Mouse (Mus musculus): ENCODE measurements around the gene H2-Ab1. TPM values are rescaled to one million over a fixed set of nuclear protein-coding genes. Genes with fewer than 3 reads are reported as not detected.
"Not testable (repeated sequence)": the region's sequence is repeated elsewhere in the genome, so short reads cannot be mapped to it uniquely, and the experiment has no call there.

The H2-Ab1 gene
- polyA plus RNA-seq, 1 experiment from 2014 or later = 1.2 TPM

GRCm38 (mm10) chr17:34301670-34302190, 44.2 kb downstream of the H2-Ab1 start:
- Histone ChIP-seq H3K4me3 (no peak overlapping the region), H3K27ac (replicated peaks) (no peak overlapping the region), H3K36me3 (no peaks in the 10 kb centered on the region), H3K9me3 (no peaks in the 10 kb centered on the region), H3K4me1 (replicated peaks) (peaks cover 7% of the 10 kb centered on the region; the same call in 1 of the 2 replicates), H3K27me3 (no peaks in the 10 kb centered on the region), H3K4me2 (no peak overlapping the region), H3K9ac (no peak overlapping the region)
- ATAC-seq (ENCODE audit: low read depth) = no peak
- 77% methylated on average over 4 of the region's 4 CpGs for WGBS

GRCm38 (mm10) chr17:34303789-34304188, 46.3 kb downstream of the H2-Ab1 start:
- Histone ChIP-seq H3K4me1 (replicated peaks) (no peaks in the 10 kb centered on the region), H3K36me3 (no peaks in the 10 kb centered on the region), H3K9me3 (no peaks in the 10 kb centered on the region), H3K4me2 (no peak overlapping the region), H3K27me3 (0 out of 2 replicates have a peak, but pooled peaks cover 5% of the 10 kb centered on the region), H3K27ac (replicated peaks) (no peak overlapping the region), H3K4me3 (no peak overlapping the region), H3K9ac (no peak overlapping the region)
- no peak for ATAC-seq (ENCODE audit: low read depth)
- 87% methylated on average over 2 of the region's 2 CpGs for WGBS

GRCm38 (mm10) chr17:34304751-34305150, 47.3 kb downstream of the H2-Ab1 start:
- H3K27ac ChIP-seq (replicated peaks) = no peak overlapping the region
- 21% methylated on average over 4 of the region's 4 CpGs for WGBS
- no peaks in the 10 kb centered on the region for H3K36me3 ChIP-seq
- H3K9ac ChIP-seq = no peak overlapping the region
- H3K4me1 ChIP-seq (replicated peaks) = 0 out of 2 replicates have a peak, but pooled peaks cover 4% of the 10 kb centered on the region
- H3K4me2 ChIP-seq = no peak overlapping the region
- 0 out of 2 replicates have a peak, but pooled peaks cover 5% of the 10 kb centered on the region for H3K27me3 ChIP-seq
- H3K9me3 ChIP-seq = no peaks in the 10 kb centered on the region
- ATAC-seq (ENCODE audit: low read depth) = no peak
- H3K4me3 ChIP-seq = no peak overlapping the region

- peak; percentile 68; the same call in 1 of the 2 replicates for ATAC-seq (ENCODE audit: low read depth)
- H3K4me1 ChIP-seq (replicated peaks) = peaks cover 4% of the 10 kb centered on the region; the same call in 1 of the 2 replicates
- 0 out of 2 replicates have a peak, but pooled peaks cover 5% of the 10 kb centered on the region for H3K27me3 ChIP-seq
- no peak within 1 kb of the TSS for H3K4me3 ChIP-seq
- no peak within 1 kb of the TSS for H3K9ac ChIP-seq
- H3K36me3 ChIP-seq = no peaks in the 10 kb centered on the region
- no peaks in the 10 kb centered on the region for H3K9me3 ChIP-seq
- no peak within 1 kb of the TSS for H3K27ac ChIP-seq (replicated peaks)
- no peak within 1 kb of the TSS for H3K4me2 ChIP-seq
These were observed 48.0 kb downstream of the H2-Ab1 start, which contains the start of gene H2-Eb1 for GRCm38 (mm10) chr17:34305380-34306030. TSS of gene H2-Eb1 (plus strand) at chr17:34305867.

GRCm38 (mm10) chr17:34306407-34306806, 48.9 kb downstream of the H2-Ab1 start:
- Histone ChIP-seq H3K4me2 (no peak overlapping the region), H3K27ac (replicated peaks) (no peak overlapping the region), H3K36me3 (no peaks in the 10 kb centered on the region), H3K4me1 (replicated peaks) (peaks cover 4% of the 10 kb centered on the region; the same call in 1 of the 2 replicates), H3K9ac (no peak overlapping the region), H3K27me3 (0 out of 2 replicates have a peak, but pooled peaks cover 5% of the 10 kb centered on the region), H3K9me3 (no peaks in the 10 kb centered on the region), H3K4me3 (no peak overlapping the region)
- 88% methylated on average over 2 of the region's 2 CpGs for WGBS
- ATAC-seq (ENCODE audit: low read depth) = no peak

GRCm38 (mm10) chr17:34307216-34307615, 49.7 kb downstream of the H2-Ab1 start:
- Histone ChIP-seq H3K4me3 (no peak overlapping the region), H3K4me1 (replicated peaks) (peaks cover 4% of the 10 kb centered on the region; the same call in 1 of the 2 replicates), H3K9me3 (no peaks in the 10 kb centered on the region), H3K9ac (no peak overlapping the region), H3K27ac (replicated peaks) (no peak overlapping the region), H3K36me3 (no peaks in the 10 kb centered on the region), H3K4me2 (no peak overlapping the region), H3K27me3 (0 out of 2 replicates have a peak, but pooled peaks cover 5% of the 10 kb centered on the region)
- no peak for ATAC-seq (ENCODE audit: low read depth)

GRCm38 (mm10) chr17:34308161-34308560, 50.7 kb downstream of the H2-Ab1 start:
- Histone ChIP-seq H3K4me1 (replicated peaks) (peaks cover 4% of the 10 kb centered on the region; the same call in 1 of the 2 replicates), H3K27me3 (0 out of 2 replicates have a peak, but pooled peaks cover 5% of the 10 kb centered on the region), H3K9ac (no peak overlapping the region), H3K9me3 (no peaks in the 10 kb centered on the region), H3K27ac (replicated peaks) (no peak overlapping the region), H3K4me2 (no peak overlapping the region), H3K36me3 (no peaks in the 10 kb centered on the region), H3K4me3 (no peak overlapping the region)
- WGBS = 79% methylated on average over 4 of the region's 4 CpGs
- no peak for ATAC-seq (ENCODE audit: low read depth)

GRCm38 (mm10) chr17:34309225-34309624, 51.7 kb downstream of the H2-Ab1 start:
- peak overlapping the region; percentile 78 for H3K4me2 ChIP-seq
- H3K36me3 ChIP-seq = no peaks in the 10 kb centered on the region
- H3K9me3 ChIP-seq = no peaks in the 10 kb centered on the region
- H3K4me3 ChIP-seq = peak overlapping the region; percentile 53
- 36% methylated on average over 10 of the region's 10 CpGs for WGBS
- H3K9ac ChIP-seq = peak overlapping the region; percentile 72
- 0 out of 2 replicates have a peak, but pooled peaks cover 5% of the 10 kb centered on the region for H3K27me3 ChIP-seq
- ATAC-seq (ENCODE audit: low read depth) = no peak
- H3K4me1 ChIP-seq (replicated peaks) = peaks cover 4% of the 10 kb centered on the region; the same call in 1 of the 2 replicates
- peak overlapping the region; percentile 49; the same call in 1 of the 2 replicates for H3K27ac ChIP-seq (replicated peaks)

GRCm38 (mm10) chr17:34309683-34310385, 52.3 kb downstream of the H2-Ab1 start:
- Histone ChIP-seq H3K4me2 (peak overlapping the region; percentile 78), H3K9me3 (no peaks in the 10 kb centered on the region), H3K4me3 (peak overlapping the region; percentile 53), H3K27me3 (0 out of 2 replicates have a peak, but pooled peaks cover 5% of the 10 kb centered on the region), H3K4me1 (replicated peaks) (peaks cover 4% of the 10 kb centered on the region; the same call in 1 of the 2 replicates), H3K9ac (peak overlapping the region; percentile 72), H3K27ac (replicated peaks) (peak overlapping the region; percentile 49), H3K36me3 (no peaks in the 10 kb centered on the region)
- WGBS = 26% methylated on average over 38 of the region's 38 CpGs
- ATAC-seq (ENCODE audit: low read depth) = peak; percentile 91

- not testable (repeated sequence) for H3K36me3 ChIP-seq; H3K9ac ChIP-seq; H3K4me2 ChIP-seq; H3K9me3 ChIP-seq; H3K4me1 ChIP-seq (replicated peaks); ATAC-seq (ENCODE audit: low read depth); H3K4me3 ChIP-seq; H3K27me3 ChIP-seq; H3K27ac ChIP-seq (replicated peaks)
- WGBS = 88% methylated on average over 3 of the region's 3 CpGs
These were observed 53.0 kb downstream of the H2-Ab1 start for GRCm38 (mm10) chr17:34310526-34310925.

- 81% methylated on average over 1 of the region's 1 CpGs for WGBS
- no peaks in the 10 kb centered on the region for H3K9me3 ChIP-seq
- H3K4me3 ChIP-seq = no peak overlapping the region
- no peak overlapping the region for H3K4me2 ChIP-seq
- H3K27me3 ChIP-seq = 0 out of 2 replicates have a peak, but pooled peaks cover 5% of the 10 kb centered on the region
- no peak for ATAC-seq (ENCODE audit: low read depth)
- H3K4me1 ChIP-seq (replicated peaks) = peaks cover 4% of the 10 kb centered on the region; the same call in 1 of the 2 replicates
- H3K9ac ChIP-seq = no peak overlapping the region
- H3K27ac ChIP-seq (replicated peaks) = no peak overlapping the region
- no peaks in the 10 kb centered on the region for H3K36me3 ChIP-seq
These were observed 54.7 kb downstream of the H2-Ab1 start for GRCm38 (mm10) chr17:34312185-34312584.

- Histone ChIP-seq H3K9me3 (no peaks in the 10 kb centered on the region), H3K9ac (no peak overlapping the region), H3K4me2 (no peak overlapping the region), H3K4me1 (replicated peaks) (peaks cover 4% of the 10 kb centered on the region; the same call in 1 of the 2 replicates), H3K36me3 (no peaks in the 10 kb centered on the region), H3K27me3 (no peaks in the 10 kb centered on the region), H3K4me3 (no peak overlapping the region), H3K27ac (replicated peaks) (no peak overlapping the region)
- WGBS = 40% methylated on average over 3 of the region's 3 CpGs
- ATAC-seq (ENCODE audit: low read depth) = no peak; the same call in 1 of the 2 replicates
These were observed 55.9 kb downstream of the H2-Ab1 start for GRCm38 (mm10) chr17:34313393-34313792.

All from neural tube, embryonic 13.5 days (tissue).